Mouse (Mus musculus) layer of hippocampus, adult 2 months (tissue): ENCODE data around the gene Gm13030. TPM values are rescaled to one million over a fixed set of nuclear protein-coding genes. Genes with fewer than 3 reads are reported as not detected.

Experiments used
- DNase-seq, 2 experiments: peaks; one replicate each; pipeline ENCODE4 v3.0.0; 2022; ENCODE audit warnings: low spot score in 2 of 2
- H3K27ac ChIP-seq: fragments of 200-600 bp; 2 replicates; pipeline ENCODE4 v1.8.1; 2022
- H3K4me3 ChIP-seq: fragments of 200-600 bp; 2 replicates; pipeline ENCODE4 v1.8.1; 2022; ENCODE audit warnings: mild to moderate bottlenecking
- CTCF ChIP-seq: fragments of 200-600 bp; conservative IDR thresholded peaks from 2 replicates; pipeline ENCODE4 v1.8.1; 2022; ENCODE audit warnings: antibody characterized with exemption, mild to moderate bottlenecking, moderate library complexity
- total RNA-seq, 2 experiments: library from RNA; stranded (reverse); gene quantifications; 2 replicates each; pipeline ENCODE4 v1.2.3; 2021

Gene Gm13030
- total RNA-seq, 2 experiments from 2014 or later: not detected

DNA sequence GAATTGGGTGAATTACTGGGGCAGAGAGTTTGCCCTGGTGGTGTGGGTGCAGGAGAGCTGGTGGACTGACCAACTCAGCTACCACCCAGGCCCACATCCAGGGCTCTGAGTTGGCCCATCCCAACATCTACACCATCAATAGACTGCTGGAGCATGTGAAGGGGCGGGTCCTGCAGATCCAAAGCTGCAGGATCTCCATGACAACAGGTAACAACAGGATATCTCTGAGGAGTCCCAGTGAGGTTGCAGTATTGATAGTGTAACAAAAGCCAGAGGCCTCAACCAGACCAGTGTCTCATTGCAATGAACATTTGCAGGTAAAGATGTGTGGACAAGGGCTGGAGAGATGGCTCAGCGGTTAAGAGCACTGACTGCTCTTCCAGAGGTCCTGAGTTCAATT, 52.7 kb downstream of the Gm13030 start:
- no peak for TF ChIP-seq CTCF
- no peak for DNase-seq
- H3K27ac ChIP-seq: no peak overlapping the region
- H3K4me3 ChIP-seq: no peak overlapping the region

Other genes with a start within 250 kb of the Gm13030 start
- 1 to 10 TPM; 2.0 to 3.3 TPM for gene Vwa5b1, start 238.1 kb downstream of the Gm13030 start, total RNA-seq
- gene Pla2g2c, start 149.2 kb downstream of the Gm13030 start, total RNA-seq: not detected
- 1 to 10 TPM; 1.9 to 2.1 TPM for gene Ubxn10, start 136.8 kb downstream of the Gm13030 start, total RNA-seq
- 1 to 10 TPM; 1.6 to 2.3 TPM for gene Pla2g2f, start 116.3 kb downstream of the Gm13030 start, total RNA-seq
- under 1 TPM; 0.23 to 0.64 TPM for gene Pla2g2d, start 98.2 kb downstream of the Gm13030 start, total RNA-seq
- 1 to 10 TPM in 1 of 2 experiments, under 1 TPM in 1; 0.86 to 1.4 TPM for gene Pla2g5, start 10.5 kb downstream of the Gm13030 start, total RNA-seq
- gene Pla2g2e, start 4.0 kb upstream of the Gm13030 start, total RNA-seq: not detected
- 10 to 100 TPM; 10.4 to 13.9 TPM for gene Otud3, start 40.0 kb upstream of the Gm13030 start, total RNA-seq
- gene Rnf186, start 93.1 kb upstream of the Gm13030 start, total RNA-seq: not detected
- 1 to 10 TPM; 1.6 to 4.2 TPM for gene Tmco4, start 98.9 kb upstream of the Gm13030 start, total RNA-seq
- 1 to 10 TPM; 7.3 to 7.6 TPM for gene Htr6, start 201.6 kb upstream of the Gm13030 start, total RNA-seq
- 10 to 100 TPM; 84.4 to 89.9 TPM for gene Nbl1, start 219.0 kb upstream of the Gm13030 start, total RNA-seq